Mouse (Mus musculus) C2C12 (cell line): ENCODE data around the gene Wrap73.

Source experiments
- CTCF ChIP-seq: IDR thresholded peaks from one replicate; pipeline ENCODE4 v1.5.1; 2011; ENCODE audit not compliant: control insufficient read depth, insufficient read depth, insufficient read length
- MAX ChIP-seq: IDR thresholded peaks from one replicate; pipeline ENCODE4 v1.6.1; 2011; ENCODE audit warnings: mild to moderate bottlenecking, control low read depth
- MYOD1 ChIP-seq: IDR thresholded peaks from one replicate; pipeline ENCODE4 v1.6.1; 2011; ENCODE audit warnings: low read depth; ENCODE audit not compliant: control insufficient read depth, insufficient read length
- MYOG ChIP-seq: IDR thresholded peaks from one replicate; pipeline ENCODE4 v1.6.1; 2011; ENCODE audit not compliant: control insufficient read depth, insufficient read length; ENCODE audit errors: extremely low read depth
- USF1 ChIP-seq: IDR thresholded peaks from one replicate; pipeline ENCODE4 v1.6.1; 2011; ENCODE audit warnings: low read depth, mild to moderate bottlenecking, control low read depth, moderate library complexity

- TF ChIP-seq CTCF = no peak
- TF ChIP-seq USF1 = no peak
- TF ChIP-seq MYOG = no peak
- TF ChIP-seq MAX = no peak
- TF ChIP-seq MYOD1 = no peak
Measured at GRCm38 (mm10) chr4:154116421-154116820, 25.8 kb upstream of the Wrap73 start.
